Mouse (Mus musculus): ENCODE results near the gene Rasgrp2. TPM values are rescaled to one million over a fixed set of nuclear protein-coding genes. Genes with fewer than 3 reads are reported as not detected.

The Rasgrp2 gene
- total and polyA plus RNA-seq, 3 experiments = 176 to 233 TPM; not detected in 1

- no peak for DNase-seq (ENCODE audit: low read depth, low spot score)
- Histone ChIP-seq H3K4me3 (ENCODE audit: control insufficient read depth in 1 of 2, insufficient read depth in 1 of 2, low read depth in 2 of 2, low read length in 2 of 2) (no peak overlapping the region), H3K27me3 (ENCODE audit: control insufficient read depth in 1 of 2, insufficient read depth in 2 of 2, low read length in 2 of 2) (no peaks in the 10 kb centered on the region), H3K36me3 (ENCODE audit: control insufficient read depth in 1 of 2, insufficient read depth in 2 of 2, low read length in 2 of 2) (peaks cover 0 to 5% of the 10 kb centered on the region in 2 experiments; a peak in 2 of 4 replicates), H3K9ac (ENCODE audit: control insufficient read depth, low read depth, low read length, poor library complexity, severe bottlenecking) (no peak overlapping the region), H3K4me1 (ENCODE audit: control insufficient read depth in 1 of 2, insufficient read depth in 2 of 2, low read length in 2 of 2) (peaks cover 3 to 9% of the 10 kb centered on the region in 2 experiments; a peak in 3 of 4 replicates), H3K27ac (ENCODE audit: control insufficient read depth, low read depth, low read length) (no peak overlapping the region), H3K79me2 (ENCODE audit: control insufficient read depth, insufficient read depth, low read length, poor library complexity) (no peaks in the 10 kb centered on the region), H3K9me3 (replicated peaks; ENCODE audit: insufficient read depth, low read length) (no peaks in the 10 kb centered on the region)
- TF ChIP-seq UBTF (IDR thresholded peaks at IDR 0.05; ENCODE audit: borderline replicate concordance, insufficient read depth, low read depth, low read length) = no peak
- no peak for TF ChIP-seq MAX (IDR thresholded peaks at IDR 0.05; ENCODE audit: low read length)
- no peak for TF ChIP-seq USF1 (IDR thresholded peaks at IDR 0.05; ENCODE audit: low read depth, low read length)
- TF ChIP-seq ZC3H11A (IDR thresholded peaks at IDR 0.05; ENCODE audit: low read depth, low read length) = no peak
- no peak for TF ChIP-seq EP300 (IDR thresholded peaks at IDR 0.05; ENCODE audit: low read depth in 1 of 2, low read length in 2 of 2)
- TF ChIP-seq CHD1 (IDR thresholded peaks at IDR 0.05; ENCODE audit: low read depth, low read length) = no peak
- TF ChIP-seq ZKSCAN1 (IDR thresholded peaks at IDR 0.05; ENCODE audit: low read depth, low read length) = no peak
- TF ChIP-seq POLR2AphosphoS2 (IDR thresholded peaks at IDR 0.05; ENCODE audit: low read length) = no peak
- no peak for TF ChIP-seq MYC (IDR thresholded peaks at IDR 0.05; ENCODE audit: low read depth, low read length)
- no peak for TF ChIP-seq MEF2A (IDR thresholded peaks at IDR 0.05; ENCODE audit: extremely low read depth, insufficient replicate concordance, low read depth, low read length, poor library complexity, severe bottlenecking)
These were observed 47.7 kb downstream of the Rasgrp2 start for GRCm38 (mm10) chr19:6446736-6447437.

GRCm38 (mm10) chr19:6448752-6449151 is 49.6 kb downstream of the Rasgrp2 start:
- Histone ChIP-seq H3K27me3 (ENCODE audit: control insufficient read depth in 1 of 2, insufficient read depth in 2 of 2, low read length in 2 of 2) (no peaks in the 10 kb centered on the region), H3K4me3 (ENCODE audit: control insufficient read depth in 1 of 2, insufficient read depth in 1 of 2, low read depth in 2 of 2, low read length in 2 of 2) (peak overlapping the region; percentile 73 to 92), H3K9me3 (replicated peaks; ENCODE audit: insufficient read depth, low read length) (no peaks in the 10 kb centered on the region), H3K9ac (ENCODE audit: control insufficient read depth, low read depth, low read length, poor library complexity, severe bottlenecking) (peak overlapping the region; percentile 62), H3K36me3 (ENCODE audit: control insufficient read depth in 1 of 2, insufficient read depth in 2 of 2, low read length in 2 of 2) (peaks cover 0 to 5% of the 10 kb centered on the region in 2 experiments; a peak in 2 of 4 replicates), H3K27ac (ENCODE audit: control insufficient read depth, low read depth, low read length) (peak overlapping the region; percentile 69), H3K4me1 (ENCODE audit: control insufficient read depth in 1 of 2, insufficient read depth in 2 of 2, low read length in 2 of 2) (peaks cover 3 to 9% of the 10 kb centered on the region in 2 experiments; a peak in 3 of 4 replicates), H3K79me2 (ENCODE audit: control insufficient read depth, insufficient read depth, low read length, poor library complexity) (no peaks in the 10 kb centered on the region)
- DNase-seq (ENCODE audit: low read depth, low spot score) = peak; percentile 64
- TF ChIP-seq KAT2A (conservative IDR thresholded peaks at IDR 0.05; ENCODE audit: low read depth, low read length) = no peak
- TF ChIP-seq NELFE (IDR thresholded peaks at IDR 0.05; ENCODE audit: low read depth, low read length) = no peak
- TF ChIP-seq CHD1 (IDR thresholded peaks at IDR 0.05; ENCODE audit: low read depth, low read length) = no peak
- no peak for TF ChIP-seq MAZ (IDR thresholded peaks at IDR 0.05; ENCODE audit: low read depth, low read length)
- TF ChIP-seq POLR2AphosphoS5 (IDR thresholded peaks at IDR 0.05; ENCODE audit: borderline replicate concordance, low read depth, low read length) = no peak
- TF ChIP-seq MAX (IDR thresholded peaks at IDR 0.05; ENCODE audit: low read length) = no peak
- TF ChIP-seq ELF1 (IDR thresholded peaks at IDR 0.05; ENCODE audit: low read depth, low read length) = no peak
- TF ChIP-seq USF1 (IDR thresholded peaks at IDR 0.05; ENCODE audit: low read depth, low read length) = no peak
- TF ChIP-seq EP300 (IDR thresholded peaks at IDR 0.05; ENCODE audit: low read depth in 1 of 2, low read length in 2 of 2) = peak; percentile 73 to 81
- peak; percentile 62 for TF ChIP-seq TAL1 (IDR thresholded peaks at IDR 0.05; ENCODE audit: low read length)
- peak; percentile 67; the same call in 1 of the 2 replicates for TF ChIP-seq MXI1 (IDR thresholded peaks at IDR 0.05; ENCODE audit: low read depth, low read length)
- TF ChIP-seq TBP (IDR thresholded peaks at IDR 0.05; ENCODE audit: low read depth, low read length) = no peak
- no peak for TF ChIP-seq UBTF (IDR thresholded peaks at IDR 0.05; ENCODE audit: borderline replicate concordance, insufficient read depth, low read depth, low read length)
- peak; percentile 99 for TF ChIP-seq ZKSCAN1 (IDR thresholded peaks at IDR 0.05; ENCODE audit: low read depth, low read length)
- peak; percentile 94 for TF ChIP-seq TCF12 (IDR thresholded peaks at IDR 0.05; ENCODE audit: low read depth, low read length)
- TF ChIP-seq MYB (IDR thresholded peaks at IDR 0.05; ENCODE audit: low read depth, low read length) = no peak
- TF ChIP-seq ZMIZ1 (IDR thresholded peaks at IDR 0.05; ENCODE audit: low read depth, low read length) = no peak
- TF ChIP-seq JUND (IDR thresholded peaks at IDR 0.05; ENCODE audit: low read depth, low read length) = no peak
- TF ChIP-seq POLR2AphosphoS2 (IDR thresholded peaks at IDR 0.05; ENCODE audit: low read length) = no peak
- no peak for TF ChIP-seq GABPA (IDR thresholded peaks at IDR 0.05; ENCODE audit: low read depth, low read length)
- TF ChIP-seq MYC (IDR thresholded peaks at IDR 0.05; ENCODE audit: low read depth, low read length) = no peak
- no peak for TF ChIP-seq BHLHE40 (IDR thresholded peaks at IDR 0.05; ENCODE audit: borderline replicate concordance, low read depth, low read length)
- TF ChIP-seq CHD2 (IDR thresholded peaks at IDR 0.05; ENCODE audit: low read length) = no peak
- no peak for TF ChIP-seq HCFC1 (IDR thresholded peaks at IDR 0.05; ENCODE audit: low read depth, low read length)
- TF ChIP-seq CTCF (IDR thresholded peaks at IDR 0.05 in 2 of 3, conservative IDR thresholded peaks at IDR 0.05 in 1 of 3; ENCODE audit: control insufficient read depth in 1 of 3, insufficient read depth in 1 of 3, low read depth in 2 of 3, low read length in 3 of 3, poor library complexity in 1 of 3, severe bottlenecking in 1 of 3) = peak in 2 of 3 experiments; percentile 23 to 33; a peak in 3 of 6 replicates
- no peak for TF ChIP-seq MAFK (IDR thresholded peaks at IDR 0.05; ENCODE audit: borderline replicate concordance, low read depth, low read length)
